Mouse (Mus musculus) erythroblast, embryonic 14.5 days (primary cell): ENCODE results near the gene Pwp2.

Experiments used
- GATA1 ChIP-seq: IDR thresholded peaks from 2 replicates; pipeline ENCODE4 v1.6.1; 2012; ENCODE audit warnings: low read length, inconsistent platforms, mixed read lengths
- TAL1 ChIP-seq: IDR thresholded peaks from 3 replicates; pipeline ENCODE4 v1.6.1; 2012; ENCODE audit warnings: low read length, inconsistent platforms, mixed read lengths

DNA sequence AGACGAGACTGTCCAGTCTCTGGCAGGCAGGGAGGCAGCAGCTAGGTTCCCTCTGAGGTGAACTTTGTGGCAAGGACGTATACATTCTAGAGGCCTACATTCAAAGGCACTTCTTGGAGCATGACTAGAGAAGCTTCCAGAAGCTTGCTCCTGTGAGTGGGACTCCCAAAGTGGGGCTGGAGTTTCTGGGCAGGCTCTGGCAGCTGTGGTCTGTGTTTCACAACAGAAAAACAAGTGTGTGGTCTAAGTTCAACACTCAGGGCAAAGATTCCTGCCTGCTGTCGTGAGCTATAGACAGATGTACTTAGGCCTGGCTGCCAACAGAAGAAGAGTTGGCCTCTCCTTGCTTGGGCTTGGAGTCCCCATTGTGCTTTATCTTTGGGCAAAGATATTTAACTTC lies 44.1 kb downstream of the Pwp2 start:
- TF ChIP-seq TAL1 (no peak), GATA1 (no peak)
